Mouse (Mus musculus): ENCODE results near the gene Olfr1289.

Gene Olfr1289

GRCm38 (mm10) chr2:111480519-111480918, at the start of gene Olfr1289:
Olfr1289 (plus strand) TSS chr2:111480819.
- DNase-seq (ENCODE audit: low read depth, low spot score), result no peak

DNA sequence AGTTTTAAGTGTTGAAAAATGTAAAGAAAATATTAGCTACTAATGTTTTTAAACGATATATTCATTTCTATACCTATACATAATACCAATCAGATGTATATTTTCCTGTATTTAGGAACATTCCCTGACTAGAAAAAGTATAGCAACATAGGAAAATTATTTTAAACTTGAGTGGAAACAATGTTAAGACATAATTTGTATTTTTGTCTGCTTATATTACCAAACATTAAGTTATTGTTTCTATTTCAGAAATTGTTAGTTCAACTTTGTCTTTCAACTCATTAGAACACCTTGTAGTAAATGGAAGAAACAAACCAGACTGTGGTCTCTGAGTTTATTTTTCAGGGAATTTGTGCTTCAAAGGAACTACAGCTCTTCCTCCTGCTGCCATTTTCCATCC, 31.8 kb upstream of the Olfr1289 start, which contains the start of gene Olfr1287:
Gene Olfr1287, plus strand, starts transcription at position 301 of the 400 bp plus-strand sequence.
- DNase-seq (ENCODE audit: low read depth, low spot score), result no peak

- no peak for DNase-seq (ENCODE audit: low read depth, low spot score)
Observed at GRCm38 (mm10) chr2:111473801-111474200, 6.8 kb upstream of the Olfr1289 start, which contains the start of gene Olfr1288. Olfr1288 (plus strand) TSS chr2:111474101.

DNA sequence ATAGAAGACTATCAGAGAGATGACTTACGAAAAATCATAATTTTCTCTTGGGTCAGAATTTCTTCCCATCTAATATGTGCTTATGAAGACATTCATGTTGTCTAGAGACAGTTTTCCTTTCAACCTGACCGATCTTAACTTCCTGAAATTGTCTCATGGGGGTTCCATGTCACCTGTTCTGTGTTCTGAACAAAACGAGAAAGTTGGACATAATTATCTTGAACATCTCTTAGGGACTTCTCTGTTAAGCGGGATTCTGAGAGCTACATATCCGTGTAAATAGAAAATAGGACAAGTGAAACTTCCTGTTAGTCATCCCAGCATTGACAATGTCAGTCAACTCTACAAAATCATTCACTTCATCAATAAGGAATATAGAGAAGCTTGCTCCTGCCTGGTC, 13.1 kb downstream of the Olfr1289 start, which contains the start of gene Olfr1290:
Gene Olfr1290, minus strand, starts transcription at position 101 of the 400 bp plus-strand sequence.
- no peak for DNase-seq (ENCODE audit: low read depth, low spot score)

DNA sequence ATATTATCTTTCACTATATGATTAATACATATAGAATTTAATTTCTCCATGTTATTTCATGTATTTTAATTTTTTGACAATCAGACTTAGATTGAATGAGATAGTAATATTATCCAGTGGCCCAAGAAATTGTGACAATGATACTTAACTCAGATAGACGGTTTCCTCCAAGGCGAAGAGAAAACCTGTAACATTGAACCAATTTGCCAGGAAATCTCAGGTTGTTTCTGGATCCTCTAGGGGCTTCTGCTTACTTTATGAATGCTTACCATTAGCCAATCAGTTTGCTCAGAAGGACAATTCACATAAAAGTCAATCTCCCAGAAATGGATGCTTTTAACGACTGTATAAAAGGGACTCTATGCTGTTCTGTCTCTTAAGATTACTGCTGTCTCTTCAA, 16.3 kb downstream of the Olfr1289 start, which contains the start of gene Olfr1291-ps1:
Gene Olfr1291-ps1, plus strand, starts transcription at position 301 of the 400 bp plus-strand sequence.
- DNase-seq (ENCODE audit: low read depth, low spot score), result no peak

GRCm38 (mm10) chr2:111517451-111517850, 36.8 kb downstream of the Olfr1289 start:
- DNase-seq (ENCODE audit: low read depth, low spot score), result no peak

DNA sequence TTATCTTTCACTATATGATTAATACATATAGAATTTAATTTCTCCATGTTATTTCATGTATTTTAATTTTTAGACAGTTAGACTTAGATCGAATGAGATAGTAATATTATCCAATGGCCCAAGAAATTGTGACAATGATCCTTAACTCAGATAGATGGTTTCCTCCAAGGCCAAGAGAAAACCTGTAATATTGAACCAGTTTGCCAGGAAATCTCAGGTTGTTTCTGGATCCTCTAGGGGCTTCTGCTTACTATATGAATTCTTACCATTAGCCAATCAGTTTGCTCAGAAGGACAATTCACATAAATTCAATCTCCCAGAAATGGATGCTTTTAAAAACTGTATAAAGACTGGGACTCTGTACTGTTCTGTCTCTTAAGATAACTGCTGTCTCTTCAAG, 44.3 kb downstream of the Olfr1289 start, which contains the start of gene Olfr1293-ps:
Gene Olfr1293-ps, plus strand, starts transcription at position 301 of the 400 bp plus-strand sequence.
- DNase-seq (ENCODE audit: low read depth, low spot score), result no peak

Measured in WW6 (cell line).